Mouse (Mus musculus): Measurements from ENCODE around the gene Rnf152. TPM values are rescaled to one million over a fixed set of nuclear protein-coding genes. Genes with fewer than 3 reads are reported as not detected.

The Rnf152 gene
- polyA plus RNA-seq, 1 experiment from 2014 or later = 1.6 TPM

DNA sequence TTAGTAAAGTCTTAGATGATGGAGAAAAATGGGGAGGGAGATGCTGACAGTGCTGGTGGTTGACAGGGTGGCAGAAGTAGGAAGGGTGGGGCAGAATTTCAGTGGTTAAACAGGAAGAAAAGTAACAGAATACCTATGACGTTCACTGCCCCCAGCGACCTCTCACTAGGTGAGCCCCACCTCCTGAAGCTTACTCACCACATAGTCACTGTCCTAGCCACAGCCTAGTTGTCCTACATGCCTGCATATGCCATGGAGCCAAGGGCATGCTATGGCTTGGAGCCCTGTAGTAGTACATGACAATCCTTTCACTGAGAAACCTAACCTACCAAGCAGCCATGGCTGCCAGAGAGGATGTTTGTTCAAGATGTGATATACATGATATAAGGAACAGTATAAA, 64.7 kb downstream of the Rnf152 start:
- Histone ChIP-seq H3K4me1 (replicated peaks; ENCODE audit: control insufficient read depth, insufficient read depth, low read length) (no peaks in the 10 kb centered on the region), H3K4me2 (ENCODE audit: low read depth, low read length, severe bottlenecking) (no peak overlapping the region), H3K9ac (ENCODE audit: low read length) (no peak overlapping the region), H3K9me3 (ENCODE audit: control insufficient read depth, low read length) (peaks cover 3% of the 10 kb centered on the region; the same call in 1 of the 2 replicates), H3K27ac (ENCODE audit: low read depth, low read length) (no peak overlapping the region), H3K4me3 (ENCODE audit: low read depth, low read length) (no peak overlapping the region), H3K27me3 (ENCODE audit: control insufficient read depth, insufficient read depth, low read length) (no peaks in the 10 kb centered on the region), H3K36me3 (ENCODE audit: control insufficient read depth, insufficient read depth, low read length) (no peaks in the 10 kb centered on the region)
- 98% methylated on average over 2 of the region's 2 CpGs for WGBS
- ATAC-seq (replicated peaks; ENCODE audit: low FRiP score) (no peak), DNase-seq (ENCODE audit: low spot score) (no peak)

- 86% methylated on average over 4 of the region's 4 CpGs for WGBS
Observed at GRCm38 (mm10) chr1:105287536-105287935, 69.0 kb downstream of the Rnf152 start.

GRCm38 (mm10) chr1:105286906-105287305, 69.6 kb downstream of the Rnf152 start:
- no peaks in the 10 kb centered on the region for H3K27me3 ChIP-seq (ENCODE audit: control insufficient read depth, insufficient read depth, low read length)
- 86% methylated on average over 5 of the region's 5 CpGs for WGBS
- H3K27ac ChIP-seq (ENCODE audit: low read depth, low read length) = no peak overlapping the region
- H3K9me3 ChIP-seq (ENCODE audit: control insufficient read depth, low read length) = no peaks in the 10 kb centered on the region
- H3K4me3 ChIP-seq (ENCODE audit: low read depth, low read length) = no peak overlapping the region
- H3K36me3 ChIP-seq (ENCODE audit: control insufficient read depth, insufficient read depth, low read length) = no peaks in the 10 kb centered on the region
- no peak for DNase-seq (ENCODE audit: low spot score)
- no peak overlapping the region for H3K4me2 ChIP-seq (ENCODE audit: low read depth, low read length, severe bottlenecking)
- no peak for ATAC-seq (replicated peaks; ENCODE audit: low FRiP score)
- no peak overlapping the region for H3K9ac ChIP-seq (ENCODE audit: low read length)
- H3K4me1 ChIP-seq (replicated peaks; ENCODE audit: control insufficient read depth, insufficient read depth, low read length) = no peaks in the 10 kb centered on the region

More at GRCm38 (mm10) chr1:105287536-105287935, 69.0 kb downstream of the Rnf152 start:
- Histone ChIP-seq H3K9me3 (ENCODE audit: control insufficient read depth, low read length) (no peaks in the 10 kb centered on the region), H3K4me1 (replicated peaks; ENCODE audit: control insufficient read depth, insufficient read depth, low read length) (no peaks in the 10 kb centered on the region), H3K4me2 (ENCODE audit: low read depth, low read length, severe bottlenecking) (no peak overlapping the region), H3K27ac (ENCODE audit: low read depth, low read length) (no peak overlapping the region), H3K9ac (ENCODE audit: low read length) (no peak overlapping the region), H3K27me3 (ENCODE audit: control insufficient read depth, insufficient read depth, low read length) (no peaks in the 10 kb centered on the region), H3K4me3 (ENCODE audit: low read depth, low read length) (no peak overlapping the region), H3K36me3 (ENCODE audit: control insufficient read depth, insufficient read depth, low read length) (no peaks in the 10 kb centered on the region)
- ATAC-seq (replicated peaks; ENCODE audit: low FRiP score) (no peak), DNase-seq (ENCODE audit: low spot score) (no peak)

- H3K4me2 ChIP-seq (ENCODE audit: low read depth, low read length, severe bottlenecking) = no peak overlapping the region
- no peaks in the 10 kb centered on the region for H3K9me3 ChIP-seq (ENCODE audit: control insufficient read depth, low read length)
- H3K27me3 ChIP-seq (ENCODE audit: control insufficient read depth, insufficient read depth, low read length) = no peaks in the 10 kb centered on the region
- no peak overlapping the region for H3K9ac ChIP-seq (ENCODE audit: low read length)
- ATAC-seq (replicated peaks; ENCODE audit: low FRiP score) (no peak), DNase-seq (ENCODE audit: low spot score) (no peak)
- H3K36me3 ChIP-seq (ENCODE audit: control insufficient read depth, insufficient read depth, low read length) = no peaks in the 10 kb centered on the region
- H3K27ac ChIP-seq (ENCODE audit: low read depth, low read length) = no peak overlapping the region
- 93% methylated on average over 4 of the region's 4 CpGs for WGBS
- no peak overlapping the region for H3K4me3 ChIP-seq (ENCODE audit: low read depth, low read length)
- no peaks in the 10 kb centered on the region for H3K4me1 ChIP-seq (replicated peaks; ENCODE audit: control insufficient read depth, insufficient read depth, low read length)
Observed at GRCm38 (mm10) chr1:105285001-105285400, 71.5 kb downstream of the Rnf152 start.

- Histone ChIP-seq H3K4me1 (replicated peaks; ENCODE audit: control insufficient read depth, insufficient read depth, low read length) (no peaks in the 10 kb centered on the region), H3K4me2 (ENCODE audit: low read depth, low read length, severe bottlenecking) (no peak overlapping the region), H3K4me3 (ENCODE audit: low read depth, low read length) (no peak overlapping the region), H3K9me3 (ENCODE audit: control insufficient read depth, low read length) (no peaks in the 10 kb centered on the region), H3K27me3 (ENCODE audit: control insufficient read depth, insufficient read depth, low read length) (no peaks in the 10 kb centered on the region), H3K9ac (ENCODE audit: low read length) (no peak overlapping the region), H3K36me3 (ENCODE audit: control insufficient read depth, insufficient read depth, low read length) (no peaks in the 10 kb centered on the region), H3K27ac (ENCODE audit: low read depth, low read length) (no peak overlapping the region)
- DNase-seq (ENCODE audit: low spot score) (no peak), ATAC-seq (replicated peaks; ENCODE audit: low FRiP score) (no peak)
- 81% methylated on average over 8 of the region's 8 CpGs for WGBS
Observed at GRCm38 (mm10) chr1:105284116-105284515, 72.4 kb downstream of the Rnf152 start.

DNA sequence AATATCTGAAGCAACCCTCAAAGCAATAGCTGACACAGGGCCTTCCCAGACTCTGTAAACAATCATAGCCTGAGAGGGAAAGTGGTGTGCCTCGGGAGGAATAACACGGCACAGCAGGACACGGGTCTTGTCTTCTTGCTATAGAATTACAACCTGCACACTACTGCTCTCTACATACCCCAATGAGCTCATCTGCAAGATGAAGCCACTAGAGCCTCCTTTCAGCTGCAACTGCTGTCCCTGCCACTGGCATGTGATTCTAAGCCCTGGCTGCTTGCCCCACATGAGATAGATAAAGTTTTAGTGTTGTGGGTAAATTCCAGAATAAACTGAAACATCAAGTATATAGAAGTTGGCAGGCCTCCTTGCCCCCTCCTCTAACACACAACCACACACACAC, 75.2 kb downstream of the Rnf152 start:
- Histone ChIP-seq H3K36me3 (ENCODE audit: control insufficient read depth, insufficient read depth, low read length) (no peaks in the 10 kb centered on the region), H3K27me3 (ENCODE audit: control insufficient read depth, insufficient read depth, low read length) (no peaks in the 10 kb centered on the region), H3K9me3 (ENCODE audit: control insufficient read depth, low read length) (no peaks in the 10 kb centered on the region), H3K27ac (ENCODE audit: low read depth, low read length) (no peak overlapping the region), H3K4me2 (ENCODE audit: low read depth, low read length, severe bottlenecking) (no peak overlapping the region), H3K9ac (ENCODE audit: low read length) (no peak overlapping the region), H3K4me1 (replicated peaks; ENCODE audit: control insufficient read depth, insufficient read depth, low read length) (no peaks in the 10 kb centered on the region), H3K4me3 (ENCODE audit: low read depth, low read length) (no peak overlapping the region)
- WGBS = 68% methylated on average over 3 of the region's 3 CpGs
- DNase-seq (ENCODE audit: low spot score) (no peak), ATAC-seq (replicated peaks; ENCODE audit: low FRiP score) (no peak)

GRCm38 (mm10) chr1:105280160-105280559, 76.3 kb downstream of the Rnf152 start:
- Histone ChIP-seq H3K36me3 (ENCODE audit: control insufficient read depth, insufficient read depth, low read length) (no peaks in the 10 kb centered on the region), H3K27ac (ENCODE audit: low read depth, low read length) (no peak overlapping the region), H3K4me3 (ENCODE audit: low read depth, low read length) (no peak overlapping the region), H3K4me2 (ENCODE audit: low read depth, low read length, severe bottlenecking) (no peak overlapping the region), H3K27me3 (ENCODE audit: control insufficient read depth, insufficient read depth, low read length) (no peaks in the 10 kb centered on the region), H3K4me1 (replicated peaks; ENCODE audit: control insufficient read depth, insufficient read depth, low read length) (no peaks in the 10 kb centered on the region), H3K9me3 (ENCODE audit: control insufficient read depth, low read length) (no peaks in the 10 kb centered on the region), H3K9ac (ENCODE audit: low read length) (no peak overlapping the region)
- 87% methylated on average over 2 of the region's 2 CpGs for WGBS
- DNase-seq (ENCODE audit: low spot score) (no peak), ATAC-seq (replicated peaks; ENCODE audit: low FRiP score) (no peak)

DNA sequence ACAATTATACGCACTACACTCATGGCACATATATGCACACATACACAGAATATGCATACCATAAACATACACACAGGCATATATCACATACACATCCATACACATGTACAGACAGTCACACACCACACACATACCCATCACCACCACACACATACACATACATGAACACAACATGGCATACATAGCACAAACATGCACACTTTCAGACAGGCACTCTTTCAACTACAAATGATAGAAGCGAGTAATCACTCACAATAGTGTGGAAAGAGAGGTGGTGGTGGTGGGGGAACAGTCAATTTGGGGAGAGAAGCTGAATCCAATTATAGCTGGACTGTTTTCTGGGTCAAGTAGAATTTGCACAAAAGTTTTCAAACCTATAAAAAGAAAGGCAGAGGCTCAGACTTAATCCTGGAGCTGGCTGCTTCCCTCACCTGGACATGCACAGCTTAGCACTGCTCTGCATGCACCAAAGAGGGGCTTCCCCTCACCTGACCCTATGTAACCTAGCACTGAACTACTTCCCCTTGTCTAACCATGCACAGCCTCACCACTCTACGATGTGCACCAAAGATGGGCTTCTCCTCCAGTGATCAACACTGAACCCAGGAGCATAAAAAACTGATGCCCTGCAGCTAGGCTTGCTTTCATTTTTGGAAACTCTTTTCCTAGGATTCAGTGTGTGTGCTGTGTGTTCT, 81.9 kb downstream of the Rnf152 start:
- no peak overlapping the region for H3K4me3 ChIP-seq (ENCODE audit: low read depth, low read length)
- no peaks in the 10 kb centered on the region for H3K27me3 ChIP-seq (ENCODE audit: control insufficient read depth, insufficient read depth, low read length)
- 87% methylated on average over 3 of the region's 3 CpGs for WGBS
- H3K27ac ChIP-seq (ENCODE audit: low read depth, low read length) = no peak overlapping the region
- no peaks in the 10 kb centered on the region for H3K36me3 ChIP-seq (ENCODE audit: control insufficient read depth, insufficient read depth, low read length)
- no peak overlapping the region for H3K4me2 ChIP-seq (ENCODE audit: low read depth, low read length, severe bottlenecking)
- H3K9me3 ChIP-seq (ENCODE audit: control insufficient read depth, low read length) = no peaks in the 10 kb centered on the region
- ATAC-seq (replicated peaks; ENCODE audit: low FRiP score) (no peak), DNase-seq (ENCODE audit: low spot score) (no peak)
- no peaks in the 10 kb centered on the region for H3K4me1 ChIP-seq (replicated peaks; ENCODE audit: control insufficient read depth, insufficient read depth, low read length)
- H3K9ac ChIP-seq (ENCODE audit: low read length) = no peak overlapping the region

- no peaks in the 10 kb centered on the region for H3K9me3 ChIP-seq (ENCODE audit: control insufficient read depth, low read length)
- no peaks in the 10 kb centered on the region for H3K4me1 ChIP-seq (replicated peaks; ENCODE audit: control insufficient read depth, insufficient read depth, low read length)
- ATAC-seq (replicated peaks; ENCODE audit: low FRiP score) (no peak), DNase-seq (ENCODE audit: low spot score) (no peak)
- no peak overlapping the region for H3K27ac ChIP-seq (ENCODE audit: low read depth, low read length)
- no peak overlapping the region for H3K4me3 ChIP-seq (ENCODE audit: low read depth, low read length)
- no peak overlapping the region for H3K4me2 ChIP-seq (ENCODE audit: low read depth, low read length, severe bottlenecking)
- whole genome bisulfite sequencing = 89% methylated on average over 10 of the region's 10 CpGs
- H3K9ac ChIP-seq (ENCODE audit: low read length) = no peak overlapping the region
- no peaks in the 10 kb centered on the region for H3K27me3 ChIP-seq (ENCODE audit: control insufficient read depth, insufficient read depth, low read length)
- no peaks in the 10 kb centered on the region for H3K36me3 ChIP-seq (ENCODE audit: control insufficient read depth, insufficient read depth, low read length)
Observed at GRCm38 (mm10) chr1:105271104-105271503, 85.4 kb downstream of the Rnf152 start.

Data from forebrain, embryonic 11.5 days (tissue).